Mouse (Mus musculus) ES-Bruce4 (cell line): ENCODE measurements at regions not wholly inside any gene's neighbourhood (a gene's known extent, or its start where the extent isn't known, plus 50 kb on each side); places are given as distances from the start of the nearest gene placed in this dataset.

Experiments used
- H3K27ac ChIP-seq: 2 replicates; pipeline ENCODE4 v1.5.1; 2012; ENCODE audit warnings: low read length, inconsistent platforms; ENCODE audit not compliant: insufficient read depth
- H3K27me3 ChIP-seq: 2 replicates; pipeline ENCODE4 v1.6.1; 2012; ENCODE audit warnings: mild to moderate bottlenecking, low read length, inconsistent platforms; ENCODE audit not compliant: control insufficient read depth, poor library complexity, insufficient read depth, severe bottlenecking
- H3K36me3 ChIP-seq: 2 replicates; pipeline ENCODE4 v1.6.1; 2012; ENCODE audit warnings: inconsistent platforms, mild to moderate bottlenecking, low read length, moderate library complexity; ENCODE audit not compliant: control insufficient read depth, poor library complexity, insufficient read depth, severe bottlenecking
- H3K4me1 ChIP-seq: one replicate; pipeline ENCODE4 v1.8.1; 2011; ENCODE audit warnings: low read length; ENCODE audit not compliant: control insufficient read depth, insufficient read depth
- H3K4me3 ChIP-seq: 2 replicates; pipeline ENCODE4 v1.5.1; 2011; ENCODE audit warnings: low read depth, mild to moderate bottlenecking, low read length
- H3K9ac ChIP-seq: 2 replicates; pipeline ENCODE4 v1.6.1; 2012; ENCODE audit warnings: low read depth, mild to moderate bottlenecking, inconsistent platforms; ENCODE audit not compliant: poor library complexity, severe bottlenecking
- H3K9me3 ChIP-seq: replicated peaks from 2 replicates; pipeline ENCODE4 v1.6.1; 2012; ENCODE audit warnings: mild to moderate bottlenecking, low read length, inconsistent platforms; ENCODE audit not compliant: control insufficient read depth, poor library complexity, insufficient read depth, severe bottlenecking
- CTCF ChIP-seq: IDR thresholded peaks from one replicate; pipeline ENCODE4 v1.8.1; 2011; ENCODE audit warnings: low read depth, low read length
- EP300 ChIP-seq: IDR thresholded peaks from 2 replicates; pipeline ENCODE4 v1.6.1; 2011; ENCODE audit warnings: low read depth, low read length; ENCODE audit not compliant: insufficient read depth
- POLR2A ChIP-seq: IDR thresholded peaks from one replicate; pipeline ENCODE4 v1.8.1; 2011; ENCODE audit warnings: low read length; ENCODE audit not compliant: insufficient read depth

- TF ChIP-seq EP300 (no peak), CTCF (no peak), POLR2A (no peak)
- no peak overlapping the region for H3K27ac ChIP-seq
- no peaks in the 10 kb centered on the region for H3K9me3 ChIP-seq
- H3K36me3 ChIP-seq: no peaks in the 10 kb centered on the region
- no peak overlapping the region for H3K4me3 ChIP-seq
- H3K4me1 ChIP-seq: no peaks in the 10 kb centered on the region
- no peaks in the 10 kb centered on the region for H3K27me3 ChIP-seq
- no peak overlapping the region for H3K9ac ChIP-seq
Observed at GRCm38 (mm10) chr3:12262342-12262741, 1926.9 kb upstream of the Gm38303 start.

GRCm38 (mm10) chr3:12257650-12258049 is 1922.2 kb upstream of the Gm38303 start:
- no peak overlapping the region for H3K4me3 ChIP-seq

GRCm38 (mm10) chr3:12246145-12246544 is 1910.7 kb upstream of the Gm38303 start:
- TF ChIP-seq POLR2A (no peak), EP300 (no peak), CTCF (no peak)
- Histone ChIP-seq H3K4me3 (no peak overlapping the region), H3K9me3 (no peaks in the 10 kb centered on the region), H3K4me1 (no peaks in the 10 kb centered on the region), H3K9ac (no peak overlapping the region), H3K36me3 (no peaks in the 10 kb centered on the region), H3K27me3 (no peaks in the 10 kb centered on the region), H3K27ac (no peak overlapping the region)

More at GRCm38 (mm10) chr3:12257650-12258049, 1922.2 kb upstream of the Gm38303 start:
- Histone ChIP-seq H3K9me3 (no peaks in the 10 kb centered on the region), H3K36me3 (no peaks in the 10 kb centered on the region), H3K27ac (no peak overlapping the region), H3K4me1 (no peaks in the 10 kb centered on the region), H3K9ac (no peak overlapping the region), H3K27me3 (no peaks in the 10 kb centered on the region)
- no peak for TF ChIP-seq POLR2A
- no peak for TF ChIP-seq EP300
- TF ChIP-seq CTCF: no peak

- Histone ChIP-seq H3K27me3 (no peaks in the 10 kb centered on the region), H3K4me1 (no peaks in the 10 kb centered on the region), H3K27ac (no peak overlapping the region), H3K4me3 (no peak overlapping the region), H3K9ac (no peak overlapping the region), H3K9me3 (0 out of 2 replicates have a peak, but pooled peaks cover 3% of the 10 kb centered on the region), H3K36me3 (no peaks in the 10 kb centered on the region)
- TF ChIP-seq CTCF (no peak), EP300 (no peak), POLR2A (no peak)
Observed at GRCm38 (mm10) chr3:12241026-12241425, 1905.5 kb upstream of the Gm38303 start.

GRCm38 (mm10) chr3:12227741-12228480 is 1892.4 kb upstream of the Gm38303 start:
- no peak overlapping the region for H3K27ac ChIP-seq
- no peaks in the 10 kb centered on the region for H3K27me3 ChIP-seq
- no peak overlapping the region for H3K9ac ChIP-seq
- TF ChIP-seq CTCF (no peak), POLR2A (no peak), EP300 (no peak)
- no peak overlapping the region for H3K4me3 ChIP-seq
- no peaks in the 10 kb centered on the region for H3K4me1 ChIP-seq
- H3K9me3 ChIP-seq: peaks cover 7% of the 10 kb centered on the region; the same call in 1 of the 2 replicates
- H3K36me3 ChIP-seq: no peaks in the 10 kb centered on the region

GRCm38 (mm10) chr3:12226816-12227215 is 1891.3 kb upstream of the Gm38303 start:
- Histone ChIP-seq H3K36me3 (no peaks in the 10 kb centered on the region), H3K4me1 (no peaks in the 10 kb centered on the region), H3K4me3 (no peak overlapping the region), H3K9me3 (peaks cover 7% of the 10 kb centered on the region; the same call in 1 of the 2 replicates), H3K27me3 (no peaks in the 10 kb centered on the region), H3K9ac (no peak overlapping the region), H3K27ac (no peak overlapping the region)
- TF ChIP-seq CTCF (no peak), EP300 (no peak), POLR2A (no peak)
